Mouse (Mus musculus): Measurements from ENCODE around the gene Mus81.
"Not testable (repeated sequence)": the region's sequence is repeated elsewhere in the genome, so short reads cannot be mapped to it uniquely, and the experiment has no call there.

The Mus81 gene

GRCm38 (mm10) chr19:5487768-5488550 lies at the start of gene Mus81:
Gene Mus81 (minus strand): TSS chr19:5488402.
- DNase-seq (ENCODE audit: low spot score in 2 of 2) = peak; percentile 95 to 97

GRCm38 (mm10) chr19:5532520-5532919 lies 44.3 kb upstream of the Mus81 start:
- no peak for DNase-seq (ENCODE audit: low spot score in 2 of 2)

GRCm38 (mm10) chr19:5530138-5530524 lies 41.9 kb upstream of the Mus81 start:
- no peak for DNase-seq (ENCODE audit: low spot score in 2 of 2)

- peak; percentile 89 to 93 for DNase-seq (ENCODE audit: low spot score in 2 of 2)
Measured at GRCm38 (mm10) chr19:5529325-5530137, 41.3 kb upstream of the Mus81 start.

GRCm38 (mm10) chr19:5525204-5525603 lies 37.0 kb upstream of the Mus81 start:
- DNase-seq (ENCODE audit: low spot score in 2 of 2) = no peak

GRCm38 (mm10) chr19:5518721-5519120 lies 30.5 kb upstream of the Mus81 start:
- no peak for DNase-seq (ENCODE audit: low spot score in 2 of 2)

- no peak for DNase-seq (ENCODE audit: low spot score in 2 of 2)
Measured at GRCm38 (mm10) chr19:5516906-5517505, 28.8 kb upstream of the Mus81 start.

- DNase-seq (ENCODE audit: low spot score in 2 of 2) = no peak
Measured at GRCm38 (mm10) chr19:5515840-5516777, 27.9 kb upstream of the Mus81 start.

GRCm38 (mm10) chr19:5513005-5513349 lies 24.8 kb upstream of the Mus81 start:
- no peak for DNase-seq (ENCODE audit: low spot score in 2 of 2)

- no peak for DNase-seq (ENCODE audit: low spot score in 2 of 2)
Measured at GRCm38 (mm10) chr19:5512091-5513004, 24.1 kb upstream of the Mus81 start.

- no peak for DNase-seq (ENCODE audit: low spot score in 2 of 2)
Measured at GRCm38 (mm10) chr19:5511074-5511632, 23.0 kb upstream of the Mus81 start.

GRCm38 (mm10) chr19:5510031-5511026 lies 22.1 kb upstream of the Mus81 start, which contains the start of gene Snx32:
Gene Snx32 (minus strand): TSS chr19:5510538.
- peak; percentile 100 for DNase-seq (ENCODE audit: low spot score in 2 of 2)

GRCm38 (mm10) chr19:5503687-5504086 lies 15.5 kb upstream of the Mus81 start, which contains the start of gene 1700020D05Rik:
Gene 1700020D05Rik (minus strand): TSS chr19:5503787.
- DNase-seq (ENCODE audit: low spot score in 2 of 2) = no peak

- DNase-seq (ENCODE audit: low spot score in 2 of 2) = no peak
Measured at GRCm38 (mm10) chr19:5500330-5500875, 12.2 kb upstream of the Mus81 start.

GRCm38 (mm10) chr19:5496052-5496370 lies 7.8 kb upstream of the Mus81 start:
- no peak for DNase-seq (ENCODE audit: low spot score in 2 of 2)

GRCm38 (mm10) chr19:5495353-5496051 lies 7.3 kb upstream of the Mus81 start:
- peak in 1 of 2 experiments; percentile 31 for DNase-seq (ENCODE audit: low spot score in 2 of 2)

- DNase-seq (ENCODE audit: low spot score in 2 of 2) = no peak
Measured at GRCm38 (mm10) chr19:5494314-5494713, 6.1 kb upstream of the Mus81 start.

- DNase-seq (ENCODE audit: low spot score in 2 of 2) = not testable (repeated sequence)
Measured at GRCm38 (mm10) chr19:5493301-5493721, 5.1 kb upstream of the Mus81 start.

All from right cerebral cortex, postnatal 10 days (tissue).